Mouse (Mus musculus) T-helper 2 cell (primary cell): Measurements from ENCODE around the gene Prmt9.

Experiments
- in situ Hi-C: fragments of 300-600 bp; cut with MboI, MseI; formaldehyde crosslinking; loops from one replicate; pipeline ENCODE4 v1.15.1; 2025; ENCODE audit warnings: high pct_unique_total_duplicates

The Prmt9 gene

DNA sequence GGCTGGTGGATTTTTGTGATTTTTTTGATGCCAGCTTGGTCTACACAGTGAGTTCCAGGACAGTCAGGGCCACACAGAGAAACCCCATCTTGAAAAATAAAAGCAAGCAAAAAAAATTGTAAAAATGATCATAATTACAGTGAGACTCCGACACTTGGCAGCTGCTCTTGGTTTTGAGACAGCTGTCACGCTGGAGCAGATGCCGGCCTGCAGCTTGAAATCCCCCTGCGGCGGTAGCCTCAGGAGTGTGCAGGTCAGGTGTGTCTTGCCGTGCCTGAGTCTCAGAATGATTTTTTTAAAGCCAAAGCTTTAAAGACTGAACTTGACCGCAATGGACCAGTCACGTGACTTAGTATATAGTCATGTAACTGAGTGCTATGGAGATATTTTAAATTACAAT, 23.1 kb upstream of the Prmt9 start:
- in situ Hi-C loops, result loop anchor here (5.0 kb wide), 1 partner anchor 109 kb away; no protein-coding TSS in a partner anchor

DNA sequence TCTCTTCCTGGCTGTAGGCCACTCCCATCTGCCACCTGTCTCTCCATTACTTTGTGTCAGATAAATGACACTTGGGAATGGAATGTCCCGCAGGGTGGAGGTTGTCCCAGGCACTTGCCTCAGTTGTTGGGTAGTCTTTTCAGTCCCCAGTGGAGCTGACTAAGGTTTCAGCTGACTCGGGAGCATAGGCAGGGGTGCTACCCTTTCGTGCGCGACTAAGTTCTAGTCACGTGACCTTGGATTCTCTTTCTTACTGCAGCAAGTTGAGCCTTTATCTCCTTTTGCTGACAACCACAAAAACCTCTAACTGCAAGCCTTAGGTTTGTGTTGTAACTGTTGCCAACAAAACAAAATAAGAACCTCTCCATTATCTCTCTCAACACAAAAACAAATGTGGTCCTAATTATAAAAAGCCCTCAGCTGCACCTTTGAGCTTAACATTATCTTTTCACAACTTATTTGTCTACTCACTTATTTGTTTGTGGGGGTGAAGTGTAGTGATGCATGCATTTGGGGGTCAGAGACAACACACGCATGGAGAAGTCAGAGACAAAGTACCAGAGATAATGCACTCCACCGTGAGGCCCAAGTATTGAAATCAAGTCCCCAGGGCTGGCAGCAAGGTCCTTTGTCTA, 14.7 kb upstream of the Prmt9 start:
- in situ Hi-C loops, result no loop called here

DNA sequence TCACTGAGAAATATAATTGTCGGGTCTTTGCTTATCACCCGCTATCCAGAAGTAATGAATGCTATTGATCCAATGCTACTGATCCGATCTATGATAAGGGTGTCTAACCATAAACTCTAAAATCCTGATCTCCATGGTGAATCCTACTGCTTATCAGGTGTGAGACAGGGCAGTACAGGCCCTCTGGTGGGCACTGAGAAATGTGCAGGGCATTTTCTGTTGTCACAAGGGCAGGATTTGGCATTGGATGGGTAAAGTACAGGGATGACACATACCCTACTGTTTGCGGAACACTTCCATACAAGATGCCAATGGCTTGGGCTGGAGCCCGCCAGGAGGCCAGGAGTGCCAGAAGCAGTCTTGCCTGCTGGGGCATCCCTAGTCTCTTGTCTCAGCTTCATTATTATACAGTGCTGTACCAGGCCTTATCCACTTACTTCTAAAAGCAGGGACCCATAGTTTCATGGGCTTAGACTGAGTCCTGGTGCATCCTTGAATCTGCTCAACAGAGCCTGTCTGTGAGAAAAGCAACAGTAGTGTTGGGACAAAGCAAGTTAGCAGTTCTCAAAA, 14.1 kb upstream of the Prmt9 start:
- in situ Hi-C loops, result no loop called here

DNA sequence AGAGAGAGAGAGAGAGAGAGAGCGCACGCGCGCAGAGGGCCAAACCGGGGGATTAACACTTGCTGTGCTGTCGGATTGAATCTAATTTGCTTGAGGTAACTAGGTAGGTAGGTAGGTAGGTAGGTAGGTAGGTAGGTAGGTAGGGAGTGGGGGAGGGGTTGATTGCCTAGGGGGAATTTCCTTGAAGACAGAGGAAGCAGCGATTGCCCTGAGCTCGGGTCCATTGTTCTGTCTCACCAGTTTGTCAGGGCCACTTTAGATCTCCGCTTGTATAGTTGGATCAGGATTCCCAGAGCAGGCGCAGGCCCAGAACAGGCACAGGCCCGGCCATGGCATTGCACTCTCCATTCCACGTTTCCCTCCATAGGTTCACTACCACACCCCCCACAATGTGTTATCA, 12.4 kb upstream of the Prmt9 start:
- in situ Hi-C loops, result no loop called here

DNA sequence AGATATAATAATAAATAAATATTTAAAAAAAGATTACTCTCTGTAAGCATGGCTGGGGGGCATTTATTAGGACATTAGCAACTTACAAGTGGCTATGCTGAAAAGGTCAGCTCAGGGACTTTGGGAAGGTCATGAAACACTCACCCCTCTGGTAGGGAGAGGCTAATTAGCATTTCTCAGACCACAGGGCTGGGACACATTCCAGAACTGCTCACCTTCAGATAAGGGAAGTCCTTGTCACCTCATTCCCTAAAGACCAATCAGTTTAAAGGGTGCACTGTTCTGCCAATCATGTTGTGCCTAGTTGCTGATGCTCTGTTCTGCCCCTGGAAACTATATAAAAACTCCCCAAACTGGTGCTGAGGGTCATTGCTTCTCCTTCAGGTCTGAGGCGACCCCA, 10.9 kb upstream of the Prmt9 start:
- in situ Hi-C loops, result no loop called here

DNA sequence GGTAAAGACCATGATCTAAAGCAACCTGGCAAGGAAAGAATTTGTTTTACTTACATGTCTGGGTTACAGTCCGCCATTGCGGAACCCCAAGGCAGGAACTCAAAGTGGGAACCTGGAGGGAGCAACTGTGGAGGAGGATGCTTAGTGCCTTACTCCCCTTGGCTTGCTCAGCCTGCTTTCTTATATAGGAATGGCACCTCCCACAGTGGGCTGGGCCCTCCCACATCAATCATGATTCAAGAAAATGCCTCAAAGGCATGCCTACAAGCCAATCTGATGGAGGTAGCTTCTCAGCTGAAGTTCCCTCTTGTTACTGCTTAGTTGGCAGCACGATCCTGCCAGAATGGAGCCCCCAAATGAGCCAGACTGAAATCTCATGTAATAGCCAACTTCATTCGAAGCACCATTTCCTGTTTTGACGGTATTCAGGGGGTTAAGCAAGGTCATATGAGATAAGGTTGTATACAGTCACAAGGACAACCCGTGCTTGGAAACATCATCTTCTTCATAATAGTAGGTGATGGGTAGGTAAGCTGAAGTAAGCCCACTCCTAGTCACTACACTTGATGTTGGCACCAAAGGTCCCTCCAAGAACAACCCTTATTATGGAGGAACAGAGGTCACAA, 5.9 kb upstream of the Prmt9 start:
- in situ Hi-C loops, result no loop called here

DNA sequence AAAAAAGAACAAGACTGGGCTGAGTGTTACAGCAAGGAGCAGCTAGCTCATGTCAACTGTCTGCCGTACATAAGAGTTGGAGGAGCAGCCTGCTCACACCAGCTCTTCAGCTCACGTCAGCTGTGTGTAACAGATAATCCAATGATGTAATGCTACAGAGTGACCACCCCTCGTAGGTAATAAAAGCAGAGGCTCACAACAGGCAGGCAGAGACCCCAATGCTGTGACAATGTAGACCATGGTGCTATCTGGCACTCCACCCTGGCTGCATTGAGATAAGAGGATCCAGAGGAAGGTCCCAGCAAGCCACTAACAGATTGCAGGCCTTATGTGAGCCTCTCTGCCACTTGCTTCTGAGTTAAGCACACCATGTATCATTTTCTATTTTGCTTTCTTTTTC, 4.8 kb upstream of the Prmt9 start:
- in situ Hi-C loops, result no loop called here

DNA sequence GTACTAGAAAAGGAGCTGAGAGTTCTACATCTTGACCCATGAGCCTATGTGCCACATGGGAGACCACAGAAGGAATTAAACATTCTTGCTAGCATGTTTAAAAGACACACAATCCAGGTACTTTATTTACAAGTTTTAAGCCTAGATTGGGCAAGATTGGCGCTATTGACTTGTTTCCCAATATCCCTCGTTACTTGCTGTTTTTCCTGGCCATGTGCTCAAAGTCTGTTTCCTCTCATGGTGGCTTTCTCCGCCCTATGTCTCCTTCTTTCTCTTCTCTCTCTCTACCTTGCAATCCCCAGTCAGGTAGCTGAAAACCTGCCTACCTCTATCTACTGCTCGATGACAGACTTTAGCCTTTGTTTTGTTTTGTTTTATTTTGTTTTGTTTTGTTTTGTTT, 3.6 kb upstream of the Prmt9 start:
- in situ Hi-C loops, result no loop called here

DNA sequence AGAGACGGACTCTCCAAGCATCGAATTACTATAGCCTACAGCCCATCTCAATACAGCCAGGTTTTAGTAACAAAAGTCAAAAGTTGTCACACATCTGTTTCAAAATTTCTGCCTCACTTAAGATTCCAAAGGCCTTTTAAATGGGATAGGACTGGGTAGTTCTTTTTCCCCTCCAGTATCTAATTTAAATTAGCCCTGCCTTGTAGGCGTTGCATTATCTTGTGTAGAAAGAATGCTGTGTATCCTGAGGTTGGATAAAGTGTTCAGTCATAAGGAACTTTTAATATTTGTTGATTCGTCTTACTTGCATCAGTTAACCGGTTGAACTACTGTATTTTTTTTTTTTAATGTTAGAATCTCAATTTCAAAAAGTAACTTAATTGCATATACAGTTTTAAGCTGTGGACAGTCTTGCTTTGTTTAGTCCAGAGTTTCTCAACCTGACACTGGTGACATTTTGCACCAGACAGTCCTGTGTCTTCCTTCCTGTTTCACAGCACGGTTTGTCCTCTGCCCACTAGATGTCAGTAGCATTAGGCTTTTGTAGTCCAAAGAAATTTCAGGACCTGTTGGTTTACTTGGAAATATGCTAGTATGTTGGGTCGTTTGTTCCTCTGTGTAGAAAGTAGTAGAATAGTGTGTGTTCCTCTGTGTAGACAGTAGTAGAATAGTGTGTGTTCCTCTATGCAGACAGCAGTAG, 834 bp downstream of the Prmt9 start:
- in situ Hi-C loops, result no loop called here

DNA sequence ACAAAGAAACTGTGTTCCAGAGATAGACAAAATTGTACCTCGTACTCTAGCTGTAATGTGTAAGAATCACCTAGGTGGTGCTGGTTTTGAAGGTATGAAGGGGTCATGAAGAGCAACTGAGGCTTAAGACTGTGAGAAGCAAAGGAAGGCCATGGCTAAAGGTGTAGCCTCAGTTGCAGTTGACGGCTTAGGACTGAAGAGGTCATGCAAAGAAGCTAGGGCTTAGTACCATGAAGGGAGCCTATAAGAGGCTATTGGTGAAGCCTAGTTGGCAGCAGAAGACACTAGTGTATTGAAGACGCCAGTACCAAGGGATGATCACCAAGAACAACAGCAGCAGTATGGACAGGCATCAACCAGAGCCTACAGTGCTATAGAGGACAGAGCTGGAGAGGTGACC, 3.3 kb downstream of the Prmt9 start:
- in situ Hi-C loops, result no loop called here

DNA sequence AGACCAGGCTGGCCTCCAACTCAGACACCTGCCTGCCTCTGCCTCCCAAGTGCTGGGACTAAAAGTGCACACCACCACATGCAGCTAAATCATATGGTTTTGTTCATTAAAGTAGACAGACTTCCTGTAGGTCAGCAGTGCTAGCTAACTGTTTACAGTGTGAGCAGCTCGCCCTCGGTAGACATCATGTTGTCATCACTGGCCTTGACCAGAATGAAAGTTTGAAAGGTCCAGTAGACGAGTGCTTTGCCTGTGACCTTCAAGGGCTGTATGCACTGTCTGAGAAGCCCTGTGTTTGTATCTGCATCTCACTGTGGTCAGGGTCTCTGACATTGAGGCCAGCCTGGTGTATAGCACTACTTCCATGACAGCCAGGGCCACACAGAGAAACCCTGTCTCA, 12.2 kb downstream of the Prmt9 start:
- in situ Hi-C loops, result no loop called here

DNA sequence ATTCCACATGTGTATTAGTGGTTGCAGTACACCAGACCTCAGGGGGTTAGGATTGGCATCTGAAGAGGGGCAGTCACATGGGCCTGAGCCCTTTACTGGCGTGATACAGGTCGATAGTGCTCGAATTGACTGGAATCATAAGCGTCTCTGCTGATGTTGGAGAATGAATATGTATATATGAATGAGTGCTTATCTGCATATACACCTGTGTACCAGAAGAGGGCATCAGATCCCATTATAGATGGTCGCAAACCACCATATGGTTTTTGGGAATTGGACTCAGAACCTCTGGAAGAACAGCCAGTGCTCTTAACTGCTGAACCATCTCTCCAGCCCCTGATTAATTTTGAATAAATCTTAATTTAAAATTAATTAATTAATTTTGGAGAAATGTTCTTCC, 25.0 kb downstream of the Prmt9 start:
- in situ Hi-C loops, result no loop called here

DNA sequence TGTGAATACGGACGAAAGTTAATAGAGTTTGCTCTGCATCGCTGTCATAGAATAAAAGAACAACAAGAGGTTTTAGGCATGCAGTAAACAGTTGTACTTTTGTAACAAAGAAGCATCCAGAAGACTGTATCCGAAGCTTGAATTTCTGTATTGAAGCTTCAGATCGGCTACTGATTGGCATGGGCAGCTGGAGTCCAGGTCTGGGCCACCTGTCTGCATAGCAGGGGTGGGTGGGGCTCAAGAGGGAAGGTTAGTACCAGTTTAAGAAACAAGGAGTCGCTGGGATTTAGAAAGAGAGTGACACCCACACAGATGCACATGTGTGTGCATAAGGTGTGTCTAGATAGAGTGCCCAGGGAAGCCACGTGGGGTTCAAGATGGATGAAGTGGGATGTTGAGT, 28.5 kb downstream of the Prmt9 start:
- in situ Hi-C loops, result no loop called here

DNA sequence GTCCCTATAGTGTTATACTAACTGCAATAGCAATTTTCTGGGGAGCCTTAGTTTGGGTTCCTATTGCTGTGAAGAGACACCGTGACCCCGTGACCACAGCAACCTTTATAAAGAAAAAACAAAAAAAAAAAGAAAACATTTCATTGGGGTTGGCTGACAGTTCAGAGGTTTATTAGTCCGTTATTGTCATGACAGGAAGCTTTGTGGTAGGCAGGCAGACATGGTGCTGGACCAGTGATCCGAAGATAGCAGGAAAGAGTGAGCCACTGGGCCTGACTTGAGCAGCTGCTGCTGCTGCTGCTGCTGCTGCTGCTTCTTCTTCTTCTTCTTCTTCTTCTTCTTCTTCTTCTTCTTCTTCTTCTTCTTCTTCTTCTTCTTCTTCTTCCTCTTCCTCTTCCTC, 35.0 kb downstream of the Prmt9 start:
- in situ Hi-C loops, result no loop called here

DNA sequence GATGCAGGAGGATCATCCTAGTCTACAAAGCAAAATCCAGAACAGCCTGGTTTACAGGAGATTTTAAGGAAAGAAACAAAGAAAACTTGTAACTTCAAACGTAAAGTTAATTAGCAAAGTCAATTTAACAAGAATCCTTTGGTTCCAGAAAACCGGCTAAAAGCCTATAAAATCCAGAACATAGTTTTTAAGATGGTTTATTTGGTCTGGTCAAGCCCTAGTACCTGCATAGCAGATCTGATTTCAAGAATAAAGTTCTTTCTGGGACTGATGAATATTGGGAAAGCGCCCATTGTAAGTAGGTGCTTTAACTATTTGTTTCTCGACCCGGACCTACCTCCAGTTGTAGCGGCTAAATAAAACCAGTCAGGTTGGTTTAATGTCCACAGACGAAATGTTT, 60.4 kb downstream of the Prmt9 start:
- in situ Hi-C loops, result no loop called here

DNA sequence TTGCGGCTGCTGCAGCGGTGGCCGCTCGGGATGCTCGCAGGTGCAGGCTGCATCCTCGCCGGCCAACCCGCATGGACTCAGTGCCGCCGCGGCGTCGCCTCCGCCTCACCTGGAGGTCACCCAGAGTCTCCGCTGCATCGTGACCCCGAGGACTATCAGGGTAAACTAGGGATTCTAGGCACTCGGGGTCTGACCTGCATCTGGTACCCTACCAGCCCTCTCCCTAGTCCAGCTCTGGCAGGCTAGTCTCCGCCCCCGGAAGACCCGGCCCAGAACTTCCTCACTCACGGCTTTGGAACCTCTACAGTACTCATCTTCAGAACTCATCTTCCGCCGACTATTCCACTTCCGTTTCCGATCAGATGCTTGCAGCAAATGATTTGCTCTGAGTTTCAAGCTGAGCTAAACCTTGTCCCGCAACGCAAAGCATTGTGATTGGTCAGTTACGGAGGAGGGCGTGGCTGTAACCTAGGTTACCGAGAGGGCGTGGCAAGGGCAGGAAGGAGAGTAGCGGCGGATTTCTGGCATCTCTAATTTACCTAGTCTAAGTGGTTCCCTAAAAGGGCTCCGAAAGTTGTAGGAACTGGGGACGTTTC, 61.3 kb downstream of the Prmt9 start, which contains the start of gene Tmem184c:
Gene Tmem184c (minus strand): TSS at position 325 of the 596 bp plus-strand sequence.
- in situ Hi-C loops, result no loop called here

DNA sequence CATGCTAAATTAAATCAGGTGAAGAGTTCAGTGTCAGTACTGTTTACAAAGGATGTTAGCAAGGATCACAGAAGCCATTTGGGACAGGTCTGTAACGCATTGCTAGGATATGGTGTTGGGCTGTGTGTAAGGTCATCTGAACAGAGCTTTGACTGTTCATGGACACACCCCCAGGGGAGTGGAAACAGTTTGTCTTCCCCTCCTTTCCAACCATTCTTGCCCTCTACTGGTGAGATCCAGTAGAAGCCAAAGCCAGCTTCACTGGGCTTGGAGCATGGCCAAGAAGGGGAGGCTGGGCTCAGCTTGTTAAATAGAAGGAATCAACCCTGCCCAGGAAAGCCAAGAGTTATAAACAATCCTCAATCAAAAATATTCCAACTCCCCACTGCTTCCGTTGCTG, 68.7 kb downstream of the Prmt9 start:
- in situ Hi-C loops, result no loop called here

DNA sequence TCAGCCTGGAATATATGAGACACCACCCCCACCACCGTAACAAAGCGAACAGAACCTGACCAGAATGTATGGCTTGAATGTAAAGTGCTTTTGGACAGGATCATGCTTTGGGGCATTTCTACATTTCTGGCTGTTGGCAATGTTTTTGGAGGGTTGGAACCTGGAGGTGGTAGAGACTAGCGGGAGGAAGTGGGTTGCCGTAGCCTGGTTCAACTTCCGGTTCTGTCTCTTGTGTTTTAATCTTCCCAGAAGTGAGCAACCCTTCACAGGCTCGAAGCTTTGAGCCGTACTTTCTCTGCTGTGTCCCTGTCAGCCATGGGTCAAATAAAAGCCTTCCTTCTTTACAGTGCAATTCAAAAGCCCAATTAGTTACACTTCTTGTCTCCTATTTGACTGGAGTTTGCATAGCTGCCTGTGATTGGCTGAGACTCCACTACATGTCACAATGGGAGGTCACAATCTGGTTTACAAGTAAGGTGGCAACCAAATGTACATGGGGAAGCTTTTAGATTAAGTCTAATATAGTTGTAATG, 74.5 kb downstream of the Prmt9 start:
- in situ Hi-C loops, result no loop called here

DNA sequence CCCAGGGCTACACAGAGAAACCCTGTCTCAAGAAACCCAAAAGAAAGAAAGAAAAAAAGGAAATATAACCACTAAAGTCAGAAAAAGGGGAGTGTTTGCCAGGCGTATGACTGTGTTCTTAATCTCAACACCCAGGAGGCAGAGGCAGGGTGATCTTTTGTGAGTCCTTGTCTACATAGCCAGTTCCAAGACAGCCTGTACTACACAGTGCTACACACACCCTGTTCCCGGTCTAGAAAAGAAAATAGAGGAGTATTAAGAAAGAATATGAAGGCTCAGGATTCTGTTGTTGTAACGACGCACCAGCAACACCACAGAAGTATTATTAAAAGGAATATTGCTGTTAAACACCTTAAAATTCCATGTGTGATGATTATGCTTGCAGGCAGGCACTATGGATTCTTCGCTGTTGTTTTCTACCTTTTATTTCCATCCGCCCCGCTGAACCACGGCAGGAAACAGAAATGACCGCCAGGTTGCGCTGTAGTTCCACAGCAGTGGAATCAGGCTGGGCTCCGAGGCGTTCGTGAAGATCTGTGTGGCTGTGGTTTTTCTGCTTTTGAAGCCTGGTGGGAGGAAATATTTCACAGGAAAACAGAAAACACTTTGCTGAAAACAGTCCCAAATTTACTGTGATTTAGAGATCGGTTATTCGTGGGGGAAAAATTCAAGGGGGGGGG, 80.8 kb downstream of the Prmt9 start:
- in situ Hi-C loops, result loop anchor here (5.0 kb wide), 1 partner anchor 372 kb away; no protein-coding TSS in a partner anchor

DNA sequence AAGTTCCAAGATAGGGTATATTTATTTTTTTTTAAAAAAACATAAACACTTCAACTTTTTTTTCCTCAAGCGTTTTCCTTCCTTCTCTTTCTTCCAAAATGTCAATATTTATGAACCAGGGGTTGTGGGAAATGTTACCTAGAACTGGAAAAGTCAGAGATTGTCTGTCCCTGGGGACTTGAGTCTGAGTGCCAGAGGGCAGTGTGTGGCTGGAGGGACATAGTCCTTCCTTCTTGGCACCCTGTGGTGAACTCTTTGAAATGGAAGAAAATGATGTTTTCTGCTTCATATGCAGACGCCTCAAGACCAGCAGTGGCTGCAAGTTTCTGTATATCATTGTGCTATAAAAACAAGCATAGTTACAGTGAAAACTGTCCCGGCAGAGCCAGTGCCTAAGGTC, 81.5 kb downstream of the Prmt9 start:
- in situ Hi-C loops, result loop anchor here (5.0 kb wide), 1 partner anchor 372 kb away; no protein-coding TSS in a partner anchor
